Mouse (Mus musculus): ENCODE measurements around the gene Itpa. TPM values are rescaled to one million over a fixed set of nuclear protein-coding genes. Genes with fewer than 3 reads are reported as not detected.

The Itpa gene
- polyA plus RNA-seq, 1 experiment from 2014 or later, result 152 TPM

DNA sequence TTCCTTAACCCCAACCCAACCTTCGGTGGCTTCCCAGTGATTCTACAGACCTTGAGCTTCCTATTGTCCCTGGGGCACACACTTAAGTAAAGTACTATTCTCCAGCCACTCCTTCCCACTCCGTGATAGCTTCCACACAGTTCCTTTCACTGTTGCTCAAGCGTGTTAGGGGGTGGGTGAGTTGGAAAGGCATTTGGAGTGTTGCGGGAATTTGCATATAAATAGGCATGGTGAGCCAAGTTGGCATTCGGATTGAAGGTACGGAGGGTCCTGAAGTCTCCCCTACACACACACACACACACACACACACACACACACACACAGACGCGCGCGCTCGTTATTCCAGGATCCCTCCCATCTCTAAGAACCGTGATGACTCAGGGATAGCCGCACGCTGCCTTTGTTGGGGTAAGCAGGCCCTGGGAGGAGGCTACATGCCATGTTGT, 30.4 kb downstream of the Itpa start:
- no peaks in the 10 kb centered on the region for H3K9me3 ChIP-seq (replicated peaks)
- H3K36me3 ChIP-seq (ENCODE audit: poor library complexity, severe bottlenecking), result no peaks in the 10 kb centered on the region
- WGBS, result under 1% methylated on average over 11 of the region's 14 CpGs
- H3K27me3 ChIP-seq, result peaks cover 36% of the 10 kb centered on the region
- H3K4me2 ChIP-seq, result peak overlapping the region; percentile 100
- ATAC-seq, result peak; percentile 58
- H3K9ac ChIP-seq, result peak overlapping the region; percentile 66
- peaks cover 22% of the 10 kb centered on the region for H3K4me1 ChIP-seq
- H3K27ac ChIP-seq, result no peak overlapping the region
- peak overlapping the region; percentile 54 for H3K4me3 ChIP-seq

DNA sequence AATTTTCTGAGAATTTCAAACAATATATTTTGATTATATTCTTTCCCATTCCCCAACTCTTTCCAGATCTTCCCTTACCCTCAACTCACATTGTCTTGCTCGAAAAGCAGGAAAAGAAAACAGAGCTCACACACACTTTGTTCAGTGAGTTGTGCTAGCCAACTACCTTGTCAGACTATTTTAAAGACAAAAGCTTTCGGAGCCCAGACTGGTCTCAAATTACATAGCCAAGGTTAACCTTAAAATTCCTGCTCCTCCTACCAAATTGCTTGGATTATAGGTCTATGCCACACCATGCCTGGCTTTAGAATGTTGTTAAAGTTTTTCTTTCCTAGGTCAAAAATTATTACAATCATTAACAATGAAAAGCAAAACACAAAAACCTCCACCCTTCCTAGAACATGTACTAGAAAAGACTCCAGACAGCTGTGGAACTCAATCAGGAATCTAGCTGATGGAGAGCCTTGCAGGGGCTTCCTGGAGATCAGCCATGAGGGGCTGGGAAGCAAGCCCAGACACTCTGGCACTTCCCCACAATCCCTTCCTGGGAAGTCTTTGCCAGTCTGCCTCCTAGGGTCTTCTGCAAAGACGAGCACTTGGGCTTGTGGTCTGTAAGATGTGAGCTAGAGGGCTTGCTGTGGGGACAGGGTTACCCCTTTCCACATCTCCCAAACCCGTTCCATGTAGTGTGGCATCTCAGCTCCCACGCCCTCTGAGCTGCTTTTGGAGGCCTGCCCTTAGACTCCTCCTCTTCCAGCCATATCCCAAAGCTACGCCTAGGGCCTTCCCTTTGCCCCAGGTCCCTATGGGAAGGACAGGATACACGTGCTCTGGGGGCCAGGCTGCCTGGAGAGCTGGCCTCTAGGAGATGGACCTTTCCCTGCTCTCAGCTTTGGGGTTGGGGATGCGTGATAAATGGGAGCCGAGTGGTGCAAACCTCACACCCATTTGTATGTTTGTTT, 36.9 kb downstream of the Itpa start:
- Histone ChIP-seq H3K4me1 (no peaks in the 10 kb centered on the region), H3K9me3 (replicated peaks) (no peaks in the 10 kb centered on the region), H3K4me3 (no peak overlapping the region), H3K27ac (no peak overlapping the region), H3K27me3 (peaks cover 5% of the 10 kb centered on the region; the same call in 1 of the 2 replicates), H3K4me2 (no peak overlapping the region), H3K9ac (no peak overlapping the region), H3K36me3 (ENCODE audit: poor library complexity, severe bottlenecking) (peaks cover 14% of the 10 kb centered on the region)
- 75% methylated on average over 9 of the region's 9 CpGs for WGBS
- ATAC-seq, result peak; percentile 63

DNA sequence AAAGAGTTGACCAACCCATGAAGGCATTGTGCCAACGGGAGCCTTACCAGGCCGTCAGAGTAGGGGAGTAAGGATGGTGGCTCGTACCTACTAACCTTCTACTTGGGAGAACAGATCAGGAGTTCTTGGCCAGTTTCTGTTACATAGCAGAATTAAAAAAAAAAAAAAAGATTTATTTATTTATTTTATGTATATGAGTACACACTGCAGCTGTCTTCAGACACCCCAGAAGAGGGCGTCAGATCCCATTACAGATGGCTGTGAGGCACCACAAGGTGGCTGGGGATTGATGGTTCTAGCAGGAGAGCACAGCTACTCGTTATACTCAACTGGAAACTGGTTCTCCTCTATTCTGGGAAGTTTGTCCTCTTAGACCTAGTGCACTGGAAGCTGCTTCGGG, 37.8 kb downstream of the Itpa start:
- ATAC-seq, result no peak
- 71% methylated on average over 6 of the region's 6 CpGs for whole genome bisulfite sequencing
- no peak overlapping the region for H3K4me2 ChIP-seq
- H3K27me3 ChIP-seq, result no peaks in the 10 kb centered on the region
- H3K4me1 ChIP-seq, result no peaks in the 10 kb centered on the region
- no peak overlapping the region for H3K9ac ChIP-seq
- H3K27ac ChIP-seq, result no peak overlapping the region
- no peaks in the 10 kb centered on the region for H3K9me3 ChIP-seq (replicated peaks)
- peaks cover 22% of the 10 kb centered on the region for H3K36me3 ChIP-seq (ENCODE audit: poor library complexity, severe bottlenecking)
- H3K4me3 ChIP-seq, result no peak overlapping the region

DNA sequence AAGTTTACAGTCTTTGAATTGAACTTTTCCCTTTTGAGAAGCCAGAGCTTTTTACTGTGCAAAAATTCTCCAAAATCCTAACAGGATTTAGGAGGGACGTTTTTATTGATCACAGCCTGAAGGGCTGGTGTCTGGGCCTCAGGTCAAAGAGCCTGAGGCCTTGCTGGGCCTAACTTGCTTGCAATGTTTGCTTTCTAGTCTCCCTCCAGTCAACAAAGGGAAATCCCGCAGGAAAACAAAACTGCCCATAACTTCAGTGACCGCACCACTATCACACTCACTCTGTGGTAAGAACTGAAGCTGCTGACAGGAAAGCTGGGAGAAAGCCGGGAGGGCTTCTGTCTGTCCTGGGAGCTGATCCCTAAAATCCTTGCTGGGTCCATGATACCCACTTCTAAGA, 39.2 kb downstream of the Itpa start:
- WGBS, result 81% methylated on average over 4 of the region's 4 CpGs
- Histone ChIP-seq H3K9ac (no peak overlapping the region), H3K27me3 (no peaks in the 10 kb centered on the region), H3K4me2 (no peak overlapping the region), H3K36me3 (ENCODE audit: poor library complexity, severe bottlenecking) (peaks cover 36% of the 10 kb centered on the region), H3K27ac (no peak overlapping the region), H3K4me3 (no peak overlapping the region), H3K9me3 (replicated peaks) (no peaks in the 10 kb centered on the region), H3K4me1 (no peaks in the 10 kb centered on the region)
- no peak for ATAC-seq

DNA sequence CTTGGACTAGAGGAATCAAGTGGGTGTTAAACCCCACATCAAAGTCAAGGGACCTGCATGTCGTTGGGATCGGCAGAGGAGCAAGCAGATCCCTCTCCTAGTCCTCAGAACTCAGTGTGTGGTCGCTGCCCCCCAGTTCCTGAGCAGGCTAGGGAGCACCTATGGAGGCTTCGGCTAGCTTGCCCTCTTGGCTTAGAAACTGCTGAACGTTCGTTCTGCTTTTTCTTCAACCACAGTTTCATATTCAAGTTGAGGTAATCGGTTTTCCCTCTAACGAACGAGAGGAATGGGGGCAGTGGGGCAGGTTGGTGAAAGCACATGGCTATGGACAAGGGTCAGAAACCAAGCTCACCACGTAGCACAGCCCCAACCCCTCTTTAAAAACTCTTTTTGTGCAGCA, 39.6 kb downstream of the Itpa start:
- WGBS, result 62% methylated on average over 10 of the region's 10 CpGs
- no peaks in the 10 kb centered on the region for H3K27me3 ChIP-seq
- no peaks in the 10 kb centered on the region for H3K9me3 ChIP-seq (replicated peaks)
- H3K27ac ChIP-seq, result no peak overlapping the region
- H3K36me3 ChIP-seq (ENCODE audit: poor library complexity, severe bottlenecking), result peaks cover 41% of the 10 kb centered on the region
- H3K4me2 ChIP-seq, result no peak overlapping the region
- no peak overlapping the region for H3K9ac ChIP-seq
- H3K4me1 ChIP-seq, result no peaks in the 10 kb centered on the region
- no peak overlapping the region for H3K4me3 ChIP-seq
- no peak for ATAC-seq

DNA sequence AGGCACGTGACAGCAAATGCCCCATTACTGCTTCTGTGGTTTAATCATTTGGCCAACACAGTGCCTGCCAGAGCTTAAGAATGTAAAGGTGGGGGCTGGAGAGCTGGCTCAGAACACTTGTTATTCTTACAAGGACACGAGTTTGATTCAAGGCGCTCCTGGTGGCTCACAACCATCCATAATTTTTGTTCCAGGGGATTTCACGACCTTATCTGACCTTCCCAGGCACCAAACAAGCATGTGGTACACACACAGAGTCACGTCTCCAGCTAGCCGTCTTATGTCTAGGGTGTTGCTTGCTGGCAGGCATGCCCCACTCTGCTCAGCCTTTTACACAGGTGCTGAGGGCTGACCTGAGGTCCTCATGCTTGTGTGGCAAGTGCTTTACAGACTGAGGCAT, 50.5 kb downstream of the Itpa start:
- no peak for ATAC-seq
- H3K36me3 ChIP-seq (ENCODE audit: poor library complexity, severe bottlenecking), result peaks cover 84% of the 10 kb centered on the region
- no peak overlapping the region for H3K27ac ChIP-seq
- no peaks in the 10 kb centered on the region for H3K4me1 ChIP-seq
- H3K27me3 ChIP-seq, result no peaks in the 10 kb centered on the region
- no peak overlapping the region for H3K4me3 ChIP-seq
- H3K4me2 ChIP-seq, result no peak overlapping the region
- no peaks in the 10 kb centered on the region for H3K9me3 ChIP-seq (replicated peaks)
- H3K9ac ChIP-seq, result no peak overlapping the region
- 79% methylated on average over 6 of the region's 6 CpGs for WGBS

DNA sequence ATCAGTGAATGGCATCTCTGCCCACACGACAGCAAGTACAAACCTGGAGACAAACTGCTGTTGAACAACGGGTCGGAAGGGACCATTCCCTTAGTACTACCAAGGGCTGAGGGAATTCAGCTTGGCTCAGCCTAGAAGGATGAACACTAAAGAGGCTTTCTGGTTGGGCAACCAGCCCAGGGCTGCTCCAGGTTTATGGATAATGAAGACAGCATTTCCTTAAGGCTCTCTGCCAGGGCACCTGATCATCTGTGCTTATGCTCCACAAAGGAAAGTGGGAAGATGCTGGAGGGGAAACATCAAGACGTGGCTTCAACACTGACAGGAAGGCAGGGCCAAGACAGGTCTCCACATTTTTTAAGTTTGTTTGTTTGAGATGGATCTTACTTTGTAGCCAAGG, 57.0 kb downstream of the Itpa start:
- ATAC-seq, result no peak
- H3K36me3 ChIP-seq (ENCODE audit: poor library complexity, severe bottlenecking), result peaks cover 89% of the 10 kb centered on the region
- no peak overlapping the region for H3K27ac ChIP-seq
- H3K4me2 ChIP-seq, result no peak overlapping the region
- 79% methylated on average over 4 of the region's 4 CpGs for WGBS
- no peak overlapping the region for H3K9ac ChIP-seq
- H3K4me3 ChIP-seq, result no peak overlapping the region
- H3K4me1 ChIP-seq, result no peaks in the 10 kb centered on the region
- H3K9me3 ChIP-seq (replicated peaks), result no peaks in the 10 kb centered on the region
- H3K27me3 ChIP-seq, result no peaks in the 10 kb centered on the region

DNA sequence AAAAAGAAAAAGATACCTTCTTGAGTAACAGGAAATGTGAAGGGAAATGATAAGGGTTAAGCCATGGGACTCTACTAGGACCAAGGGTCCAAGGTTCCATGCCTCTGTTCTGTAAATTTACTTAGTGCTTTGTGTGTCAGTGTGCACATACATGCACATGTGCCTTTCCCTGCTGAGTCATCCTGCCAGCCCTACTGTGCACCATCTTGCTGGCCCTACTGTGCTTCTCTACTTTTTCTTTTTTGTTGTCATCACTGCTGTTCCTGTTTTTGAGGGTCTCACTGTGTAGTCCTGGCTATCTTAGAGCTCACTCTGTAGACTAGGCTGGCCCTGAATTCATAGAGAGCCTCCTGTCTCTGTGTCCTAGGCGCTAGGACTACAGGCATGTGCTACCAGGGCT, 60.3 kb downstream of the Itpa start:
- H3K4me2 ChIP-seq, result no peak overlapping the region
- H3K4me3 ChIP-seq, result no peak overlapping the region
- WGBS, result 92% methylated on average over 1 of the region's 1 CpGs
- H3K9me3 ChIP-seq (replicated peaks), result no peaks in the 10 kb centered on the region
- no peaks in the 10 kb centered on the region for H3K27me3 ChIP-seq
- no peak overlapping the region for H3K9ac ChIP-seq
- no peak overlapping the region for H3K27ac ChIP-seq
- no peak for ATAC-seq
- peaks cover 100% of the 10 kb centered on the region for H3K36me3 ChIP-seq (ENCODE audit: poor library complexity, severe bottlenecking)
- no peaks in the 10 kb centered on the region for H3K4me1 ChIP-seq

DNA sequence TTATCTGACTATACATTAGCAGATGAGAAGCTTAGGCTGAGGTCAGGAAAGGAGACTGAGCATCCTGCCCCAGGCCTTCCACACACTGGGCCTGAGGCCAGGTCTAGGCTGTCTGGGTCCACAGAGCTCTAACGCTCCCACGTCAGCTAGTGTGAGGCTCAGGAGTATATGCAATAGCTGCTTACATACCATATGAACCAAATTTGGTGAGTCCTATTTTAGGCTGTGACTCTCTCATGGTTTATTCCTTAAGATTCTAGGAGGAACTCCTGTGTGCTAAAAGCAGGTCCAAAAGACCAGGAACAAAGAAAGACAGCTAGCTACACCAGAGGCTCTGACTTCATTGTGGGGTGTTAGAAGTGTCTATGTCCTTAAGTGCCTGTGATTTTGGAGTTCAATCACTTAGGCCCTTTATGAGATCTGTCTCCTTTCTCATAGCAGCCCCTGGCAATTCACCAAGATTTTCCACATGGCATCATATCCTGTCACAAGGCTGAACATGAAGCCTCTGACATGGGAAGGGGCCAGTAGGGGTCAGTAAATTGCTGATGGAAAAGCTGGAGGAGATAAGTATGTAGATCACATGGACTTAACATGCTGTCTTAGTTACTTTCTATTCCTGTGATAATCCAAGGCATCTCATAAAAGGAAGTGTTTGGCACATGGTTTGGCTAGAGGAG, 61.6 kb downstream of the Itpa start:
- Histone ChIP-seq H3K27ac (no peak overlapping the region), H3K9ac (no peak overlapping the region), H3K4me1 (no peaks in the 10 kb centered on the region), H3K27me3 (no peaks in the 10 kb centered on the region), H3K36me3 (ENCODE audit: poor library complexity, severe bottlenecking) (peaks cover 99% of the 10 kb centered on the region), H3K4me3 (no peak overlapping the region), H3K9me3 (replicated peaks) (no peaks in the 10 kb centered on the region), H3K4me2 (no peak overlapping the region)
- 100% methylated on average over 2 of the region's 2 CpGs for WGBS
- no peak for ATAC-seq

DNA sequence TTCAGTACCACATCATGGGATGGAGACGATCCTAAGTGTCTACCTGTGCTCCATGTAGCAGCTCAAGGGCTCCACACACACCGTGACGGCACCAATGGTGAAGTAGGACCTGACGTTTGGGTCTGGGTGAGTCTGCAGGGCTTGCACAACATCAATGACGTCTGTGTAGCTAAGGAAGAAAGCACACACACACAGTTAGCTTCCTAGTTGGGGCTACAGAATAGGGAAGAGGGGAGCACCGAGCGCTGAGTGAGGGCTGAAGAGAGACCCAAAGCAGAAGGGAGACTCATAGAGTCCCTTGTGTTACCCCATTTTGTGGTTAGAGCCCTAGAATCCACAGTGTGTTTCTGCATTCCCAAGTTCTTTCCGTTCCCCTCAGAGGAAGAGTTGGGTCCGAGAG, 63.3 kb downstream of the Itpa start:
- WGBS, result 90% methylated on average over 9 of the region's 9 CpGs
- H3K4me1 ChIP-seq, result no peaks in the 10 kb centered on the region
- ATAC-seq, result no peak
- H3K4me3 ChIP-seq, result no peak overlapping the region
- peaks cover 97% of the 10 kb centered on the region for H3K36me3 ChIP-seq (ENCODE audit: poor library complexity, severe bottlenecking)
- H3K9me3 ChIP-seq (replicated peaks), result no peaks in the 10 kb centered on the region
- H3K27me3 ChIP-seq, result no peaks in the 10 kb centered on the region
- H3K4me2 ChIP-seq, result no peak overlapping the region
- H3K9ac ChIP-seq, result no peak overlapping the region
- no peak overlapping the region for H3K27ac ChIP-seq

All from forebrain, embryonic 13.5 days (tissue).